Mouse (Mus musculus): Measurements from ENCODE around the gene Fbxl19.

Fbxl19 gene

DNA sequence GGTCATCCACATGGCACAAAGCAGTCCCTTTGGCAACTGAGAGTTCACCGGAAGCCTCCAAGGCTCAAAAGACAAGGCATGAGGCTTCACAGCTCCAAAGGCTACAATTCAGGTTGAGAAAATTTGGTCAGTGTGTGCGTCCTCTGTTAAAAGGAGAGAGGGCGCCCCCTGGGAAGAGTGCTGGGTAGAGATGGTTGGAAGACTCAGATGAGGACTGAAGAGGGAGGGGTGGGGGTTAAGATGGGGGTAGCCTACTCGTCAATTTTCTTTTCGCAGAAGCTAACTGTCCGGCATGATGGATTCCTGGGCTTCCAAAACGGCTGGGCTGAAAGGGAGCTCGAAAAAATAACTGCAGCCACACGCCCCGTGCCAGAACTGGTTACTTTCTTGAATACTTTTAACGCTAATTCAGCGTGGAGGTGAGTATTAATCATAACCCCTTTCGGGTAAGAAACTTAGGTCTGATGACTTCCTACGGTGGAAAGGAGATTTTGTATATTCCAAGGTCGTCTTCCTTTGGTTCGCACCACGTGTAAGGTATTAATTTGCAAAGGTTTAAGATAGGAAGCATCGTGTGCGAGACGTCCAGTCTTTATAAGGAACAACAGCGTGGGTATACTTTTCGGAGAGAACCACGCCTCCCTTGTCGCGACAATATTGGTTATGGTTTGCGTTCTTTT, at the start of gene Fbxl19:
Fbxl19 (plus strand) TSS at position 178 of the 680 bp plus-strand sequence.
- DNase-seq, result peak; percentile 82 to 90

DNA sequence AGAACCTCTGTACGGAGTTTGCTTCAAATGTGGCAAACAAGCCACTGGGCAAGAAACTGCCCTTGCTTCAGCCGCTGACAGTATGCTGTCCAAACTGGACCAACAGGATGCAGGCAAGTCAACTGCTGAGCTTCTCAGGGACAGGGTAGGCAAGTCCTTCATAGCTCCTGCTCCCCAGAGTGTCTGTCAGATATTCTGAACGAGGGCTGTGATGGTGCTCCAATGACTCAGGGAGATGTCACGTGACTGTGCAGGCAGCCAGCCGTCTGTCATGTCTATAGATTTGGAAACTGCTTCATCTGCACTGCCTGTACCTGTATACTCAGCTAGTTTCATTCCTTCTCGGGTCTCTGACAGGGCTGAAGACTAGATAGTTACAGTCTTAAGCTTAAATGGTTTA, 45.4 kb upstream of the Fbxl19 start:
- DNase-seq, result peak; percentile 37 to 59

- DNase-seq, result no peak
These were observed 43.5 kb upstream of the Fbxl19 start for GRCm38 (mm10) chr7:127700712-127701331.

- peak; percentile 49 to 56 for DNase-seq
These were observed 40.7 kb upstream of the Fbxl19 start for GRCm38 (mm10) chr7:127703561-127704178.

GRCm38 (mm10) chr7:127704598-127704997, 39.7 kb upstream of the Fbxl19 start:
- no peak for DNase-seq

GRCm38 (mm10) chr7:127705706-127706105, 38.6 kb upstream of the Fbxl19 start:
- peak; percentile 82 to 83 for DNase-seq

DNA sequence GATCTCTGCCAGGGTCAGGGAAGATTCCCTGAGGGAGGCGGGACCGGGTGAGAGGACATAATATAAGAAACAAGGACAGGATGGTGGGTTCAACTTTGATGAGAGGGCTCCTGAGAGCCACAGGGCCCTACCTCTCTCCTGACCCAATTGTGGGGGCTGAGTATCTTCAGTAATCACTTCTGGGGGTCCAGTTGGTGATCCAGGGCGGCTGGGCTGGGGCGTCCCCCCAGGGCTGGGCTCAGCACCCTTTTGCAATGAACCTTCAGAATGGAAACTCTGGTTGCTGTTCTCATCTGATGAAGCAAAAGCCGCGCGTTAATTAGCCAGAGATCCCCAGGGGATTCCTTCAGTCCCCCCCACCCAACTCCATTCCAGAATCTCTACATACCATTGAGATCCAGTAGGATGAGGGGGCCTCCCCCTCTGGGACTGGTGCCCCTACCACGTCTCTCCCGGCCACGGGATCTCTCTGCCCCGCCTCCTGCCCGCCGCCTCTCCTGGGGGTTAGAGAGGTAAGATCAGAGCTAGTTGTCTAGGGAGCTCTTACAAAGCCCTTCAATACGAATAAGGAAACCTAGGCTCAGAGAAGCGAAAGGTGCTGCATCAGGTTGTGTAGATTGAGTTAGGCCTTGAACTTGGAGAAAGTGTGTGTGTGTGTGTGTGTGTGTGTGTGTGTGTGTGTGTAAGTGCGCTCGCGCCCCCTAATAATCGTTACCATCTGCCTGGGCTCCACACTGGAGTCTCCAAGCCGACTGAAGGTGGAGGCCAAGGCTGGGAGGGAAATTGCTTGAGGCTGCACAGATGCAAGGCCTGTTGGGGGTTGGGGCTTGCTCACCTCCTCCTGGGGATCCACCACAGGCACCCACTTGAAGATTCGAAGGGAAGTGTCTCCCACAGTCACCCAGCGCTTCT, 37.0 kb upstream of the Fbxl19 start:
- DNase-seq, result peak in 1 of 2 experiments; percentile 49

GRCm38 (mm10) chr7:127707957-127708206, 36.5 kb upstream of the Fbxl19 start:
- no peak for DNase-seq

DNA sequence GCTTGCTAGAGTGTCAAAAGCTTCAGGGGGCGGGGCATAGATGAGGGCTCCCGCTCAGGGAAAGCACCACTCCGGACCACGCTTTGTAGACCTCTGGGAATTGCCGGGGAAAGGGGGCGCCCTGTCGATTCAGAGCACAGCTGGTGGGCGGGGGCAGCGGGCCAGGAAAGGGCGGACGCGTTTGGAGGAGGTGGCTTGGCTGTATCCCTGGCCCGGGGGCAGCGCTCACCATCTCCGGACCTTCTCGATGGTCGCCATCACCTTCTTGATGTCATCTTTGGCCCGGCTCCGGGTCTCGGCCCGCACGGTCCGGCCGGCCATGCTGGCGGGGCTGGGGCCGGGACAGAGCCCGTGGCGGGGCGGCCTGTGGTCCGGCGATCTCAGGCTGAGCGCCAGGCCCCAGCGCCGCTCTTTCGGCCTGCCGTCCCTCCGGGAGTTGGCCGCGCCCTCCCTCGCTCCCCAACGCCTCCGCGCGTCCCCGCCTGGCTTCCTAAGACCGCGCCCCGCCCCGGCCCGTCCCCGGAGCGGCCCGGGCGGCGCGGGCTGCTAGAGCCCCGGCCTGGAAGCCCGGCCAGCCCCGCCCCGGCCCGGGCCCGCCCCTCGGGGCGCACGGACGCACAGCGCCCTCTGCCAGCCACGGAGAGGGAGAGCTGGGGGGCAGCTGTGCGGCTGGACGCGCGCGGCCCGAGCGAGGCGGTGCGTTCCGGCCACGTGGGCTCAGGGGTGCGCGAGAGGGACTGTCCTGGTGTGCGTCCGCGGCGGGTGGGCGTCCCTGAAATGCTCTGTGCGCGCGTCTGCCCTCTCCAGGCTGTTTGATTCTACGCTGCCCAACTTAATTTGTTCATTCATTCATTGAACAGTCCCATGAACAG, 35.9 kb upstream of the Fbxl19 start, which contains the start of gene Bcl7c:
Bcl7c (minus strand) TSS at position 727 of the 872 bp plus-strand sequence.
- peak; percentile 88 to 92 for DNase-seq

DNA sequence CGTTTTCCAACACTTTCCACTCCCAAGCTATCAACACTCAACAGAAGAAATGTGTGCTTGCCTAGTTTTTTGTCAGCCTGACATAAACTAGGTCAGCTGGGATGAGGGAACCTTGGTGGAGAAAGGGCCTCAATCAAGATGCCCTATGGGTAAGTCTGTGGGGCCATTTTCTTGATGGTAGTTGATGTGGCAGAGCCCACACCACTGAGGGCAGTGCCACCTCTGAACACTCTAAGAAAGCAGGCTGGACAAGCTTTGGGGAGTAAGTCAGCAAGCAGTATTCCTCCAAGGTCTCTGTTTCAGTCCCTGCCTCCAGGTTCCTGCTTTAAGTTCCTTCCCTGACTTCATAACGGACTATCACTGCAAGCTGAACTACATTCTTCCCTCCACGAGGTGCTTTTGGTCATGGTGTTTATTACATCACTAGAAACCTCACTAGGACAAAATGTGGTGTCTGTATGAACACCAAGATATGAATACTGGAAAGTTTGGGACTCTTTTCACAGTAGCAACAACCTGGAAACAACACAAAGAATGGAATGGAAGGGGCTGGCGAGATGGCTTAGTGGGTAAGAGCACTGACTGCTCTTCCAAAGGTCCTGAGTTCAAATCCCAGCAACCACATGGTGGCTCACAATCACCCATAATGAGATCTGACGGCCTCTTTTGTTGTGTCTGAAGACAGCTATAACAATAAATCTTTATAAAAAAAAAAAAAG, 34.9 kb upstream of the Fbxl19 start:
- DNase-seq, result no peak

DNA sequence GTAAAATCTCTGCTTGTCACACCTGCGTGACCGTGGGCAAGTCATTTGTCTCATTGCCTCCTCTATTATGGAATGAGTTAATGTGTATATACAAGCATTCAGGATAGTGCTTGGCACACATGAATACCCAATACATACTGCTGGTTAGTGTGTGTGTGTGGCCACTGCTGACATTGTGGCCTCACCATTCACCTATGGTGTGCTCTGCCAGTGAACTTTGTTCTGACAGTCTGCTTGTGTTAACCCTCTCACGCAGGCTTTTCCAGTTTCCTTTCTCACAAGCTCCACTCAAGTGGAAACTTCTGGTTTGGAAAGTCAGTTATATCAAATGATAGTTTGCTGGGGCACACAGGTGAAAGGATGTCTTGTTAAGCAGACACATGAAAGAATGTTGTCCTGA, 33.3 kb upstream of the Fbxl19 start:
- no peak for DNase-seq

GRCm38 (mm10) chr7:127711456-127711855, 32.9 kb upstream of the Fbxl19 start:
- DNase-seq, result no peak

DNA sequence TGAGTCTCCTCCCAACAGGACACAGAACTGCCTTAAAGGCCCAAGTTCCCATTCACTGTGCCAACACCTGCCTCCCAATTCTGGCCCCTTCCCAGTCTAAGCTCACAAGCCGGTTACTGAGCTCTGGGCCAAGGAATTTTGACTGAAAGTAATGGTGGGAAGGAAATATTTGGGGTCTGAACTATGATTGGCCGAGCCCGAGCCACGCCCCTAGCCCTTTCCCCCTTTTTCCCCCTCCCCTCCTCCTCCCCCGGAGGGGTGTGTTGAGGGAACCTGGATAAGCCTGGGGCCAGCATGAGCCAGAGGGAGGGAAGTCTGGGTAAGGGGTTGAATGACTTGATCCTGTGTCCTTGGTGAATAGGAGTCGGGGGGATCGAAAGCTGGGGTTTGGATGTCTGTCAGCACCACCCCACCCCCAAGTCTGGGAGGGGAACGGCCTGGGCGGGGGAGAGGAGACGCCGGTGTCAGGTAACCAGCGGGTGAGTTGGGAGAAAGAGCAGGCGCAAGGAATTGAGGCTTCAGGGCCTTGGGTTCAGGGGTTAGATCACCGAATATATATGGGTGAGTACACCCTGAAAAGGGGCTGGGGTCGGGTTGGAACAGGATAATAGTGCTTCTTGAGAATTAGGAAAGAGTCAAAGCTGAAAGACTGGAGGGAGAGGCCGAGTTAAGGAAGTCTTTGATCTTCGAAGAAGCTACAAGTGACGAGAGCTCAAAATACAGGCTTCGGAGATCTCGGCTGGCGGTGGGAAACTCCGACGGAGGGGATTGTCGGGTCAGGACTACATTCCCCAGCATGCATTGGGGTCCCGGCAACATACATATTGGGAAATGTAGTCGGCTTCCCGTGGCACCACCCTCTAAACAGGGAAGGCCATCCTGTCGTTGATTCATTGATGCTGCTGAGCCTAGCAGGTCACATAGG, 31.6 kb upstream of the Fbxl19 start, which contains the start of gene Ctf1:
Ctf1 (plus strand) TSS at position 276 of the 925 bp plus-strand sequence.
- peak; percentile 74 to 85 for DNase-seq

GRCm38 (mm10) chr7:127714816-127715215, 29.5 kb upstream of the Fbxl19 start:
- peak in 1 of 2 experiments; percentile 32 for DNase-seq

GRCm38 (mm10) chr7:127716992-127717391, 27.4 kb upstream of the Fbxl19 start:
- peak; percentile 89 for DNase-seq

- DNase-seq, result no peak
These were observed 26.0 kb upstream of the Fbxl19 start for GRCm38 (mm10) chr7:127718339-127718738.

GRCm38 (mm10) chr7:127719258-127719657, 25.1 kb upstream of the Fbxl19 start:
- no peak for DNase-seq

DNA sequence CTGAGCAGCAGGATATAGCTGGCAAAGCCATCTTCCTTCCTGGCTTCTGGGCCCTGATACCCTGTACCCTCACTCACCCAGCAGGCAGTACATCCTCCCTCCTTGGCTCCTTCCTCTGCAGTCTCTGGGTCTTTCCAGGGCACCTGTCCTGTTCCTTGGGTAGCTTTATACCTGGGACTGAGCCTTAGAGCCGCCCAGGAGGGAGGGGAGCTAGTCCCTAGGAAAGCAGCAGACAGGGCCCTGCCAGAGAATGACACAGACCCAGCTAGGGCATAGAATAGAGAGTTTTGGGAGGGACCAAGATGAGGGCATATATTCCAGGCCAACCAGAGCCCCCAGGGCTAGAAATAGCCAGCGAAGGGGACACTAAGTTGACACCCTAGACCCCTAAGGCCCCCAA, 18.9 kb upstream of the Fbxl19 start:
- DNase-seq, result no peak

DNA sequence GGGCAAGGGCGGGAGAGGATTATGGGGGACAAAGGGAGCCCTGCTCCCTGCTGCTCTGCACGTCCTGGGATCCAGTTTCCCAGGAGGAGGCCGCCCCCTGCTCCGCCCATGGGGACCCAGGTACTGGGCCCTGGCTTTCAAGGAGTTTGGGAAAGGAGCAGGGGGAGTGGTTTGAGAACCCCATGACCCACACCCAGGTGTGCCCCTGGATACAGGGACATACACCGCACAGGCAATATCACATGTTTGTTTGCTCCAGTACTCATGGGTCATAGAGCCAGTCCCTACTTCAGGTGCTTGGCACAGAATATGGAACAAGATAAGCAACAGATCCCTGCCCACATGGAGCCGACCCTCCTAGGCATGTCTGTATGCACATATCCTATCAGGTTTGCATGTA, 18.4 kb upstream of the Fbxl19 start:
- DNase-seq, result no peak

GRCm38 (mm10) chr7:127727898-127728297, 16.4 kb upstream of the Fbxl19 start:
- no peak for DNase-seq
